Mouse (Mus musculus) bone marrow, adult 2 months (tissue): ENCODE results near the gene Znrf2.

Source experiments
- CTCF ChIP-seq: fragments of 200-500 bp; IDR thresholded peaks from 2 replicates; pipeline ENCODE4 v1.5.1; 2011; ENCODE audit warnings: low read length, control low read depth; ENCODE audit not compliant: control insufficient read depth, insufficient read depth
- POLR2A ChIP-seq: fragments of 200-500 bp; IDR thresholded peaks from 2 replicates; pipeline ENCODE4 v1.6.1; 2011; ENCODE audit warnings: low read depth, mild to moderate bottlenecking, control low read depth, low read length, borderline replicate concordance; ENCODE audit not compliant: control insufficient read depth

DNA sequence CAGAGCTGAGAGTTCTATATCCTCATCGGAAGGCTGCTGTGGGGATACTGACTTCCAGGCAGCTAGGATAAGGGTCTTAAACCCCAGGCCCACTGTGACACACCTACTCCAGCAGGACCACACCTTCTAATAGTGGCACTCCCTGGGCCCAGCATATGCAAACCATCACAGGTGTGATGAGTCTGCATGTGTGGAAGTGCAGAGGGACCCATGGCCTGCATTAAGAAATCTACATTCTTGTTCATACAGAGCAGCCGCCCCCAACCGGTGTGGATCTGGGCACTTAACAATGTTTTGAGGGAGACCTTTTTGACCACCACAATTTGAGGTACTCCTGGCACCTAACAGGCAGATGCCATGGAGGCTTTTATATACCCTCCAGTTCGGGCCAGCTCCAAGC lies 114.9 kb downstream of the Znrf2 start:
- TF ChIP-seq POLR2A (no peak), CTCF (no peak)
